Mouse (Mus musculus) forelimb bud, embryonic 11.5 days (tissue): ENCODE results near the gene D630045J12Rik.

Source experiments
- DNase-seq: peaks from one replicate; pipeline ENCODE4 v3.0.0-alpha.2; 2012; ENCODE audit warnings: low read depth, low spot score

D630045J12Rik gene

GRCm38 (mm10) chr6:38134806-38135559 is 118.8 kb downstream of the D630045J12Rik start:
- DNase-seq = no peak

- no peak for DNase-seq
These were observed 122.0 kb downstream of the D630045J12Rik start for GRCm38 (mm10) chr6:38131801-38132231.

GRCm38 (mm10) chr6:38129883-38130282 is 123.9 kb downstream of the D630045J12Rik start:
- no peak for DNase-seq

GRCm38 (mm10) chr6:38128115-38128514 is 125.7 kb downstream of the D630045J12Rik start:
- DNase-seq = no peak

GRCm38 (mm10) chr6:38125462-38125861 is 128.3 kb downstream of the D630045J12Rik start:
- DNase-seq = no peak

GRCm38 (mm10) chr6:38124882-38125281 is 128.9 kb downstream of the D630045J12Rik start:
- DNase-seq = no peak

GRCm38 (mm10) chr6:38124207-38124835 is 129.5 kb downstream of the D630045J12Rik start, which contains the start of gene Atp6v0a4:
Atp6v0a4 (minus strand) TSS chr6:38124586.
- DNase-seq = no peak

GRCm38 (mm10) chr6:38123471-38124206 is 130.2 kb downstream of the D630045J12Rik start:
- DNase-seq = no peak

GRCm38 (mm10) chr6:38122791-38123190 is 131.0 kb downstream of the D630045J12Rik start:
- DNase-seq = no peak

GRCm38 (mm10) chr6:38121843-38122242 is 132.0 kb downstream of the D630045J12Rik start:
- no peak for DNase-seq

GRCm38 (mm10) chr6:38120681-38121371 is 133.0 kb downstream of the D630045J12Rik start:
- no peak for DNase-seq

- DNase-seq = no peak
These were observed 135.5 kb downstream of the D630045J12Rik start for GRCm38 (mm10) chr6:38118341-38118740.

GRCm38 (mm10) chr6:38116107-38116770 is 137.6 kb downstream of the D630045J12Rik start:
- no peak for DNase-seq

- no peak for DNase-seq
These were observed 142.9 kb downstream of the D630045J12Rik start for GRCm38 (mm10) chr6:38110859-38111258.

- no peak for DNase-seq
These were observed 143.9 kb downstream of the D630045J12Rik start for GRCm38 (mm10) chr6:38109871-38110270.

GRCm38 (mm10) chr6:38109160-38109795 is 144.5 kb downstream of the D630045J12Rik start, which contains the start of gene Tmem213:
Tmem213 (plus strand) TSS chr6:38109255.
- DNase-seq = no peak

GRCm38 (mm10) chr6:38108449-38108848 is 145.4 kb downstream of the D630045J12Rik start:
- no peak for DNase-seq

GRCm38 (mm10) chr6:38105924-38106323 is 147.9 kb downstream of the D630045J12Rik start:
- no peak for DNase-seq

- DNase-seq = no peak
These were observed 150.0 kb downstream of the D630045J12Rik start for GRCm38 (mm10) chr6:38103775-38104174.

- DNase-seq = no peak
These were observed 151.5 kb downstream of the D630045J12Rik start for GRCm38 (mm10) chr6:38102216-38102795.
